Mouse (Mus musculus) stomach, postnatal 0 days (tissue): ENCODE data around the gene Ada.

ENCODE experiments used
- CTCF ChIP-seq: IDR thresholded peaks from 2 replicates; pipeline ENCODE4 v1.5.1; 2016; ENCODE audit warnings: antibody characterized with exemption, low read depth, mild to moderate bottlenecking, moderate library complexity
- EP300 ChIP-seq: optimal IDR thresholded peaks from 2 replicates; pipeline ENCODE3; 2016; ENCODE audit warnings: antibody characterized with exemption

DNA sequence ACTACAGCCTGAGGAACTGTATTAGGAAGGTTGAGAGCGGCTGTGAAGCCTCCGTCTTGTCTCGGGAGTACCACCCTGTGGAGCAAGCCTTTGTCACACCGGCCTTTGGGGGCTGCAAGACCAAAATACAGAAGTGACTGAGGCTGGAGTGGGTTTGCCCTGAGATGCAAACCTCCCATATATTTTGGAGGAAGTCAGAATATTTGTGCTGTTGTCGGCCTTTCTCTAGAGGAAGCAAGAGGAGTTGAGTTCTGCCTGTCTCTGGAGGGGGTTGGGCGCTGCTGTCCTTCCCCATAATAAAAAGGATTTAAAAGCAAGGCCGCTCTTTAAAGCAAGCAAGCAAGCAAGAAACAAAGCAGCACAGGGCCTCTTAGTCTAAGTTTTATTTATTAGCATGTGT is 11.4 kb upstream of the Ada start:
- TF ChIP-seq EP300 (no peak), CTCF (no peak)
